Mouse (Mus musculus) liver (tissue): ENCODE results near the gene Olfr1261.

Experiments used
- DNase-seq: peaks from one replicate; pipeline ENCODE4 v3.0.0-alpha.2; 2020; ENCODE audit warnings: mixed read lengths

Gene Olfr1261

GRCm38 (mm10) chr2:89990921-89991320 lies at the start of gene Olfr1261:
Gene Olfr1261 (plus strand): TSS chr2:89991221.
- no peak for DNase-seq

- DNase-seq = no peak
These were observed 42.5 kb upstream of the Olfr1261 start, which contains the start of gene Olfr1259 for GRCm38 (mm10) chr2:89948564-89948963. Gene Olfr1259 (minus strand): TSS chr2:89948664.

GRCm38 (mm10) chr2:89974184-89974583 lies 16.8 kb upstream of the Olfr1261 start, which contains the start of gene Olfr1260:
Gene Olfr1260 (plus strand): TSS chr2:89974340.
- DNase-seq = no peak

- no peak for DNase-seq
These were observed 13.3 kb upstream of the Olfr1261 start for GRCm38 (mm10) chr2:89977709-89978108.

GRCm38 (mm10) chr2:89999845-90000244 lies 8.8 kb downstream of the Olfr1261 start, which contains the start of gene Olfr1262:
Gene Olfr1262 (plus strand): TSS chr2:90000145.
- no peak for DNase-seq

GRCm38 (mm10) chr2:90011831-90012230 lies 20.8 kb downstream of the Olfr1261 start, which contains the start of gene Olfr1263:
Gene Olfr1263 (plus strand): TSS chr2:90012131.
- no peak for DNase-seq

- no peak for DNase-seq
These were observed 34.5 kb downstream of the Olfr1261 start, which contains the start of gene Olfr1264 for GRCm38 (mm10) chr2:90025477-90025876. Gene Olfr1264 (minus strand): TSS chr2:90025577.

GRCm38 (mm10) chr2:90035037-90035436 lies 44.0 kb downstream of the Olfr1261 start, which contains the start of gene Olfr1265:
Gene Olfr1265 (plus strand): TSS chr2:90035337.
- DNase-seq = no peak
